ENCODE assay signal across 9 mouse cellular contexts in the genomic region with DNA sequence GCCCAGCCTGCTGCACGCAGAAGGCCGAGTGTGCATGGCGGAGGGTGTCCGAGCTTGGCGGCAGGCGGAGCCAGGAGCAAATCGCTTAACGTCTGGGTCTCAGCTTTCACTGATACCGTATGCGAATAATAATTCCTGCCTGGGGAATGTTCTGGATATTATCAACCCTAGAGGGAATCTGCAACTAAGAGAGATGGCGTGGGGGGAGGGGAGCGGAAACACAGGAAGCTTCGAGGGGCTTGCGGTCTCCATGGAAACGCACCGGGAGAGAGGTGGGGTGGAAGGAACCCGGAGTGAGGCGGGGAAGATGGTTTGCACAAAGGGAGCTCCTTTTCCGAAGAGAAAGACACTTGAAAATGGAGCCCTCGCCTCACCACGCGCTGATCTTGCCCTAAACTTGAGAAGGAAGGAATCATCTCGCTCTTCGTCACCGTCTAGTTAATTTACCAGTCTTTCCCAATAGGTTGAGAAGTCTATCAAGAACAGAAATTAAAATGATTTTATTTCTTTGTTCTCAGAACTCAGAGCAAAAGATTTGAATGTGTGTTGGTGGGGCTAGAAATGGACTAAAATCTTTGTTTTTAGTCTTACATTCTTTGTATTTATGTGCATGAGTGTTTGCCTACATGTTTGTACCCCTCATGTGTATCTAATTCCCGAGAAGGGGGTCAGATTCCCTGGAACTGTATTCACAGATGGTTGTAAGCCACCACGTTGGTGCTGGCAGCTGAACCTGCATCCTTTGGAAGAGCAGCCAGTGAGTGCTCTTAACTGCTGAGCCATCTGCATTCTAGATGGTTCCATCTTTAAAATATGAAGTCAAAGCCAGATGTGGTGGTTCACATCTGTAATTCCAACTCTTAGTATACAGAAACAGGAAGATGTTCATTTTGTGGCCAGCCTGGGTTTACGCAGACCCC. TPM values are rescaled to one million over a fixed set of nuclear protein-coding genes. Genes with fewer than 3 reads are reported as not detected.
A peak's percentile ranks its signal among the peaks of the same experiment; 100 is the strongest.
DNase-seq lines count a peak whose midpoint lies in the region; ATAC-seq and TF ChIP-seq lines count a peak whose summit lies in the region.
"Had no signal": no experiment of that assay in that cellular context is flagged by ENCODE, and none has a peak within 500 bp of the region (broad histone marks: within the 10 kb centered on the region; RNA-seq: fewer than 3 reads in every experiment).

No protein-coding gene starts in this region.

- no peaks in the 10 kb centered on the region for H3K27me3 ChIP-seq in kidney, embryonic 15.5 days
- H3K27me3 ChIP-seq in embryonic facial prominence, embryonic 14.5 days (replicated peaks; ENCODE audit: control insufficient read depth, insufficient read depth, low read length): no peaks in the 10 kb centered on the region
- no peaks in the 10 kb centered on the region for H3K27me3 ChIP-seq in heart, postnatal 0 days (ENCODE audit: control insufficient read depth, insufficient read depth, low read length)
- H3K27me3 ChIP-seq: Patski had no signal

- H3K27ac ChIP-seq in kidney, embryonic 15.5 days: peak overlapping the region; percentile 92
- peak overlapping the region; percentile 93 for H3K27ac ChIP-seq in embryonic facial prominence, embryonic 14.5 days (replicated peaks; ENCODE audit: low read depth, low read length)
- H3K27ac ChIP-seq in heart, postnatal 0 days (ENCODE audit: low read depth): peak overlapping the region; percentile 86

- DNase-seq in kidney, adult 11 months: no peak
- peak; percentile 96 for DNase-seq in embryonic facial prominence, embryonic 14.5 days (ENCODE audit: low spot score)
- peak; percentile 89 for DNase-seq in heart, postnatal 0 days (ENCODE audit: low spot score)
- DNase-seq in layer of hippocampus, postnatal 36 days: peak; percentile 42
- peak; percentile 24 for DNase-seq in lung, postnatal 36 days
- DNase-seq in right cerebral cortex, postnatal 25 days: peak; percentile 26
- DNase-seq in T-cell, adult 2 months (ENCODE audit: low spot score): no peak

- peak; percentile 84; the same call in 1 of the 2 replicates for TF ChIP-seq EP300 in heart, postnatal 0 days (IDR thresholded peaks at IDR 0.05; ENCODE audit: low read depth)

- no peaks in the 10 kb centered on the region for H3K36me3 ChIP-seq in kidney, embryonic 15.5 days
- H3K36me3 ChIP-seq in embryonic facial prominence, embryonic 14.5 days (ENCODE audit: control insufficient read depth, insufficient read depth, low read length): no peaks in the 10 kb centered on the region
- no peaks in the 10 kb centered on the region for H3K36me3 ChIP-seq in heart, postnatal 0 days (replicated peaks; ENCODE audit: control insufficient read depth, insufficient read depth, low read length)

- peak overlapping the region; percentile 54 for H3K4me2 ChIP-seq in kidney, embryonic 15.5 days
- peak overlapping the region; percentile 52 for H3K4me2 ChIP-seq in embryonic facial prominence, embryonic 14.5 days (ENCODE audit: low read depth, low read length)
- H3K4me2 ChIP-seq in heart, postnatal 0 days (ENCODE audit: low read depth, low read length): peak overlapping the region; percentile 53

- H3K4me1 ChIP-seq in kidney, embryonic 15.5 days: peaks cover 74% of the 10 kb centered on the region
- peaks cover 46% of the 10 kb centered on the region for H3K4me1 ChIP-seq in embryonic facial prominence, embryonic 14.5 days (ENCODE audit: control insufficient read depth, insufficient read depth, low read length)
- peaks cover 50% of the 10 kb centered on the region for H3K4me1 ChIP-seq in heart, postnatal 0 days (ENCODE audit: control insufficient read depth, insufficient read depth)

- H3K4me3 ChIP-seq in kidney, embryonic 15.5 days (replicated peaks): peak overlapping the region; percentile 29
- peak overlapping the region; percentile 26 for H3K4me3 ChIP-seq in embryonic facial prominence, embryonic 14.5 days (ENCODE audit: low read depth, low read length)
- peak overlapping the region; percentile 29 for H3K4me3 ChIP-seq in heart, postnatal 0 days (ENCODE audit: low read depth, low read length)

- 7% methylated on average over 28 of the region's 28 CpGs for WGBS in kidney, embryonic 15.5 days
- WGBS in embryonic facial prominence, embryonic 14.5 days: 4% methylated on average over 28 of the region's 28 CpGs
- whole genome bisulfite sequencing in heart, postnatal 0 days: 9% methylated on average over 28 of the region's 28 CpGs

- ATAC-seq in kidney, embryonic 15.5 days (replicated peaks; ENCODE audit: low FRiP score): peak; percentile 55
- peak; percentile 83 for ATAC-seq in embryonic facial prominence, embryonic 14.5 days (ENCODE audit: low read depth)
- peak; percentile 61 for ATAC-seq in heart, postnatal 0 days (ENCODE audit: insufficient read depth, low read depth)
- ATAC-seq: Patski had no signal

- H3K9ac ChIP-seq in kidney, embryonic 15.5 days: peak overlapping the region; percentile 2; the same call in 1 of the 2 replicates
- peak overlapping the region; percentile 50 for H3K9ac ChIP-seq in embryonic facial prominence, embryonic 14.5 days (ENCODE audit: low read depth, low read length)
- peak overlapping the region; percentile 6; the same call in 1 of the 2 replicates for H3K9ac ChIP-seq in heart, postnatal 0 days (replicated peaks; ENCODE audit: low read depth, low read length)

- TF ChIP-seq CTCF in heart, postnatal 0 days (IDR thresholded peaks at IDR 0.05; ENCODE audit: low read depth): no peak

- H3K9me3 ChIP-seq in kidney, embryonic 15.5 days (replicated peaks): no peaks in the 10 kb centered on the region
- no peaks in the 10 kb centered on the region for H3K9me3 ChIP-seq in embryonic facial prominence, embryonic 14.5 days (ENCODE audit: control insufficient read depth, low read length)
- no peaks in the 10 kb centered on the region for H3K9me3 ChIP-seq in heart, postnatal 0 days (replicated peaks; ENCODE audit: control insufficient read depth, low read length)

RNA-seq across cellular contexts. Expression of gene Shisal2a, which starts 22.8 kb away (rescaled TPM):
- 1.0 and 1.7 TPM in 2 replicates for polyA plus RNA-seq in kidney, embryonic 15.5 days (2015; fragmentation: Nextera tagmentation; extraction: Ambion mirVana)
- polyA plus RNA-seq in embryonic facial prominence, embryonic 14.5 days (2014; fragmentation: Nextera tagmentation; extraction: Ambion mirVana): 3.9 and 4.7 TPM in 2 replicates
- total RNA-seq in heart, postnatal 0 days (2014; rRNA removed; ENCODE audit: low replicate concordance): 2.2 TPM in 1 of 2 replicates, not detected in the other
- 1.4 and 2.0 TPM in 2 replicates for polyA plus RNA-seq in heart, postnatal 0 days (2015; fragmentation: Nextera tagmentation; extraction: Ambion mirVana)
- total RNA-seq in layer of hippocampus, postnatal 36 days (2021): not detected
- polyA plus RNA-seq: Patski had no signal

RNA-seq across cellular contexts. Expression of gene Coa7, which starts 32.5 kb away (rescaled TPM):
- polyA plus RNA-seq in kidney, embryonic 15.5 days (2015; fragmentation: Nextera tagmentation; extraction: Ambion mirVana): 57.3 and 61.0 TPM in 2 replicates
- 39.5 and 40.2 TPM in 2 replicates for polyA plus RNA-seq in embryonic facial prominence, embryonic 14.5 days (2014; fragmentation: Nextera tagmentation; extraction: Ambion mirVana)
- total RNA-seq in heart, postnatal 0 days (2014; rRNA removed; ENCODE audit: low replicate concordance): 26.0 and 41.8 TPM in 2 replicates
- 61.7 and 63.8 TPM in 2 replicates for polyA plus RNA-seq in heart, postnatal 0 days (2015; fragmentation: Nextera tagmentation; extraction: Ambion mirVana)
- 10 to 100 TPM; 21.9 to 22.9 TPM for total RNA-seq in layer of hippocampus, postnatal 36 days (2021)

RNA-seq across cellular contexts. Expression of gene Gpx7, which starts 46.4 kb away (rescaled TPM):
- polyA plus RNA-seq in kidney, embryonic 15.5 days (2015; fragmentation: Nextera tagmentation; extraction: Ambion mirVana): 62.3 and 69.4 TPM in 2 replicates
- 124 and 127 TPM in 2 replicates for polyA plus RNA-seq in embryonic facial prominence, embryonic 14.5 days (2014; fragmentation: Nextera tagmentation; extraction: Ambion mirVana)
- total RNA-seq in heart, postnatal 0 days (2014; rRNA removed; ENCODE audit: low replicate concordance): 62.7 and 74.2 TPM in 2 replicates
- polyA plus RNA-seq in heart, postnatal 0 days (2015; fragmentation: Nextera tagmentation; extraction: Ambion mirVana): 51.7 and 52.3 TPM in 2 replicates
- 1 to 10 TPM; 5.4 to 5.8 TPM for total RNA-seq in layer of hippocampus, postnatal 36 days (2021)
- polyA plus RNA-seq: Patski had no signal

RNA-seq across cellular contexts. Expression of gene Zyg11b, which starts 59.5 kb away (rescaled TPM):
- polyA plus RNA-seq in kidney, embryonic 15.5 days (2015; fragmentation: Nextera tagmentation; extraction: Ambion mirVana): 10.6 and 12.2 TPM in 2 replicates
- polyA plus RNA-seq in embryonic facial prominence, embryonic 14.5 days (2014; fragmentation: Nextera tagmentation; extraction: Ambion mirVana): 13.8 and 14.5 TPM in 2 replicates
- total RNA-seq in heart, postnatal 0 days (2014; rRNA removed; ENCODE audit: low replicate concordance): 25.2 and 30.3 TPM in 2 replicates
- 5.6 and 6.5 TPM in 2 replicates for polyA plus RNA-seq in heart, postnatal 0 days (2015; fragmentation: Nextera tagmentation; extraction: Ambion mirVana)
- 100 to 1,000 TPM; 101 to 110 TPM for total RNA-seq in layer of hippocampus, postnatal 36 days (2021)

Comparison
In these comparisons a context has a peak if more than half of its experiments do, and no peak if none do; other contexts are left out.
1. DNase-seq: peak in embryonic facial prominence, embryonic 14.5 days (single experiment), heart, postnatal 0 days (single experiment), layer of hippocampus, postnatal 36 days (2 of 2), lung, postnatal 36 days (single experiment) and right cerebral cortex, postnatal 25 days (single experiment); none in kidney, adult 11 months (single experiment) and T-cell, adult 2 months (single experiment).
2. Peak in every context shown above with its lines, with median percentiles within 50 percentile points of each other: ATAC-seq, H3K27ac ChIP-seq, H3K4me2 ChIP-seq, H3K4me3 ChIP-seq and H3K9ac ChIP-seq.